Mouse (Mus musculus): ENCODE data around the gene Tulp2.
"Not testable (repeated sequence)": the region's sequence is repeated elsewhere in the genome, so short reads cannot be mapped to it uniquely, and the experiment has no call there.

Gene Tulp2

GRCm38 (mm10) chr7:45520605-45521004, 38.9 kb downstream of the Tulp2 start:
- in situ Hi-C loops (cut with MboI; ENCODE audit: low sequenced_read_pairs): no loop called here

- in situ Hi-C loops (cut with MboI; ENCODE audit: low sequenced_read_pairs): no loop called here
These were observed 40.1 kb downstream of the Tulp2 start for GRCm38 (mm10) chr7:45521728-45522184.

GRCm38 (mm10) chr7:45522194-45522752, 40.6 kb downstream of the Tulp2 start:
- in situ Hi-C loops (cut with MboI; ENCODE audit: low sequenced_read_pairs): no loop called here

GRCm38 (mm10) chr7:45522957-45523676, 41.4 kb downstream of the Tulp2 start:
- in situ Hi-C loops (cut with MboI; ENCODE audit: low sequenced_read_pairs): no loop called here

- in situ Hi-C loops (cut with MboI; ENCODE audit: low sequenced_read_pairs): no loop called here
These were observed 42.0 kb downstream of the Tulp2 start for GRCm38 (mm10) chr7:45523678-45524170.

- in situ Hi-C loops (cut with MboI; ENCODE audit: low sequenced_read_pairs): no loop called here
These were observed 43.4 kb downstream of the Tulp2 start for GRCm38 (mm10) chr7:45524841-45525621.

GRCm38 (mm10) chr7:45525809-45526473, 44.3 kb downstream of the Tulp2 start, which contains the start of the genes Ppp1r15a and Plekha4:
Ppp1r15a (minus strand) TSS chr7:45526268.
Plekha4 (plus strand) TSS chr7:45526330.
- in situ Hi-C loops (cut with MboI; ENCODE audit: low sequenced_read_pairs): no loop called here

GRCm38 (mm10) chr7:45526474-45527120, 44.9 kb downstream of the Tulp2 start:
- in situ Hi-C loops (cut with MboI; ENCODE audit: low sequenced_read_pairs): no loop called here

- in situ Hi-C loops (cut with MboI; ENCODE audit: low sequenced_read_pairs): not testable (repeated sequence)
These were observed 45.5 kb downstream of the Tulp2 start for GRCm38 (mm10) chr7:45527169-45527568.

GRCm38 (mm10) chr7:45529461-45529860, 47.8 kb downstream of the Tulp2 start:
- in situ Hi-C loops (cut with MboI; ENCODE audit: low sequenced_read_pairs): no loop called here

GRCm38 (mm10) chr7:45530643-45531042, 49.0 kb downstream of the Tulp2 start:
- in situ Hi-C loops (cut with MboI; ENCODE audit: low sequenced_read_pairs): no loop called here

GRCm38 (mm10) chr7:45535676-45536075, 54.0 kb downstream of the Tulp2 start:
- in situ Hi-C loops (cut with MboI; ENCODE audit: low sequenced_read_pairs): no loop called here

- in situ Hi-C loops (cut with MboI; ENCODE audit: low sequenced_read_pairs): no loop called here
These were observed 55.9 kb downstream of the Tulp2 start for GRCm38 (mm10) chr7:45537602-45538001.

GRCm38 (mm10) chr7:45538163-45539041, 56.7 kb downstream of the Tulp2 start:
- in situ Hi-C loops (cut with MboI; ENCODE audit: low sequenced_read_pairs): no loop called here

GRCm38 (mm10) chr7:45539095-45539494, 57.4 kb downstream of the Tulp2 start:
- in situ Hi-C loops (cut with MboI; ENCODE audit: low sequenced_read_pairs): no loop called here

GRCm38 (mm10) chr7:45540213-45540612, 58.5 kb downstream of the Tulp2 start:
- in situ Hi-C loops (cut with MboI; ENCODE audit: low sequenced_read_pairs): no loop called here

GRCm38 (mm10) chr7:45544525-45544924, 62.8 kb downstream of the Tulp2 start:
- in situ Hi-C loops (cut with MboI; ENCODE audit: low sequenced_read_pairs): no loop called here

- in situ Hi-C loops (cut with MboI; ENCODE audit: low sequenced_read_pairs): no loop called here
These were observed 68.2 kb downstream of the Tulp2 start for GRCm38 (mm10) chr7:45549641-45550436.
